Mouse (Mus musculus): ENCODE data around the gene Klk4. TPM values are rescaled to one million over a fixed set of nuclear protein-coding genes. Genes with fewer than 3 reads are reported as not detected.

Gene Klk4
- polyA plus RNA-seq, 1 experiment from 2014 or later, result not detected

- H3K36me3 ChIP-seq, result no peaks in the 10 kb centered on the region
- no peak overlapping the region for H3K9ac ChIP-seq
- no peak for ATAC-seq (ENCODE audit: low read depth)
- no peaks in the 10 kb centered on the region for H3K27me3 ChIP-seq
- no peak for DNase-seq
- 31% methylated on average over 3 of the region's 3 CpGs for WGBS (ENCODE audit: insufficient replicate concordance)
- H3K4me1 ChIP-seq (replicated peaks), result no peaks in the 10 kb centered on the region
- no peak overlapping the region for H3K4me2 ChIP-seq
- H3K4me3 ChIP-seq (replicated peaks), result no peak overlapping the region
- no peaks in the 10 kb centered on the region for H3K9me3 ChIP-seq (replicated peaks)
- no peak overlapping the region for H3K27ac ChIP-seq
Measured at GRCm38 (mm10) chr7:43920582-43920981, 39.6 kb downstream of the Klk4 start.

DNA sequence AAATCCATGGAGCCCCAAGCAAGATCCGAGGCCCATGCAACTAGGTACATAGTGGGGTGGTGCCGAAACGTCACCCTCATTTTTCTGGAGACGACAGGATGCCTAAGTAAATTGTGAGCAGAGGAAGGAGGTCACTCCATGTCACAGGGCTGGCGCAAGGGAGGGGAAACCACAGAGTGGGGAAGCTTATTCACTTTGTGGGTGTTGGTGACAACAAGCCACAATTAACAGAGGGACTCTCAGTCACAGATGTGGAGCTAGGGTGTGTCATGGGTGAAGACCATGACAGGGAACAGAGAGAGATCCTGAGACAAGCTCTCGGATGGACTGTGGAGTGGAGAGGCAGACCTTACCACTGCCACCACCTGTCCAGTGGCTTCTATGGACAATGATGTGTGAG lies 40.1 kb downstream of the Klk4 start:
- Histone ChIP-seq H3K4me3 (replicated peaks) (no peak overlapping the region), H3K27me3 (no peaks in the 10 kb centered on the region), H3K9me3 (replicated peaks) (no peaks in the 10 kb centered on the region), H3K4me1 (replicated peaks) (no peaks in the 10 kb centered on the region), H3K9ac (no peak overlapping the region), H3K27ac (no peak overlapping the region), H3K4me2 (no peak overlapping the region), H3K36me3 (no peaks in the 10 kb centered on the region)
- no peak for DNase-seq
- 50% methylated on average over 6 of the region's 6 CpGs for WGBS (ENCODE audit: insufficient replicate concordance)
- ATAC-seq (ENCODE audit: low read depth), result no peak

GRCm38 (mm10) chr7:43921941-43922340 lies 41.0 kb downstream of the Klk4 start:
- ATAC-seq (ENCODE audit: low read depth) (no peak), DNase-seq (no peak)
- Histone ChIP-seq H3K4me1 (replicated peaks) (no peaks in the 10 kb centered on the region), H3K4me3 (replicated peaks) (no peak overlapping the region), H3K4me2 (no peak overlapping the region), H3K27me3 (no peaks in the 10 kb centered on the region), H3K9ac (no peak overlapping the region), H3K36me3 (no peaks in the 10 kb centered on the region), H3K27ac (no peak overlapping the region), H3K9me3 (replicated peaks) (no peaks in the 10 kb centered on the region)
- WGBS (ENCODE audit: insufficient replicate concordance), result 53% methylated on average over 2 of the region's 2 CpGs

DNA sequence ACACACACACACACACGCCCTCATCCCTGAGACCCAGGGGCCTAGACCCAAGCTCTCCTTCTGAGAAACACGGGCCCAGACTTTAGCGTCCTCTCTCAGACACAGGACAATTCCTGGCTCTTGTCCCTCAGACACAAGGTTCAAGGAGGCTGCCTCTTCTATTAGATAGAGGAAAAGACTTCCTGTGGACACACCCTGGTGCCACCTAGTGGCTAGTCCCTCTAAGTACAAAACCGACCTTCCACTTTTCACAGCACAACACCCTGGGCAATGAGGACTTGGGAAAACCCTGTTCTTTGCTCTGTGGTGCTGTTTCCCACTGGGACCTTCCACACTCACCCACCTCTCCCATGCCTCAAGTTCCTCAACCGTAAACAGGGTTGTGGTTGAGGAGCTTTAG lies 45.0 kb downstream of the Klk4 start:
- no peaks in the 10 kb centered on the region for H3K36me3 ChIP-seq
- H3K27me3 ChIP-seq, result no peaks in the 10 kb centered on the region
- H3K4me3 ChIP-seq (replicated peaks), result no peak overlapping the region
- H3K9ac ChIP-seq, result no peak overlapping the region
- DNase-seq (no peak), ATAC-seq (ENCODE audit: low read depth) (no peak)
- no peaks in the 10 kb centered on the region for H3K9me3 ChIP-seq (replicated peaks)
- H3K27ac ChIP-seq, result no peak overlapping the region
- WGBS (ENCODE audit: insufficient replicate concordance), result 45% methylated on average over 5 of the region's 5 CpGs
- H3K4me1 ChIP-seq (replicated peaks), result no peaks in the 10 kb centered on the region
- no peak overlapping the region for H3K4me2 ChIP-seq

DNA sequence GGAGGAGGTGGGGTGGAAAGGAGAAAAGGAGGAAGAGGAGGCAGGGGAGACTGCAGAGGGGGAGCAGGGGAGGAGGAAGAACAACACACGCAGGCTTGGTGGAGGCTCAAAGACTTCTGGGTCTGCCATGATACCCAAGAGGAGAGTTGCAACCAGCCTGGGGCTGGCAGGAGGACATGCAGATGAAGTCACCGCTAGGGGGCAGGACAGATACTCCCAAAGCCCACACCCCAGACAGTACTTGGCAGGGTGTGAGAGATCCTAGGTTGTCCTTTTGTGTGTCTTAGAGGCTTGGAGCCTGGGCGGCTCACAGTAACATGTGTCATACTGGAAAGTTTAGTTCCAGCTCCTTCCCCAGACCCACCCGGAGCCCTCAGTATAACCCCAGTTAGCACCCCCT lies 47.6 kb downstream of the Klk4 start:
- Histone ChIP-seq H3K4me2 (no peak overlapping the region), H3K27ac (no peak overlapping the region), H3K4me3 (replicated peaks) (no peak overlapping the region), H3K36me3 (no peaks in the 10 kb centered on the region), H3K9ac (no peak overlapping the region), H3K9me3 (replicated peaks) (no peaks in the 10 kb centered on the region), H3K4me1 (replicated peaks) (no peaks in the 10 kb centered on the region), H3K27me3 (no peaks in the 10 kb centered on the region)
- DNase-seq (no peak), ATAC-seq (ENCODE audit: low read depth) (no peak)
- 44% methylated on average over 4 of the region's 4 CpGs for WGBS (ENCODE audit: insufficient replicate concordance)

DNA sequence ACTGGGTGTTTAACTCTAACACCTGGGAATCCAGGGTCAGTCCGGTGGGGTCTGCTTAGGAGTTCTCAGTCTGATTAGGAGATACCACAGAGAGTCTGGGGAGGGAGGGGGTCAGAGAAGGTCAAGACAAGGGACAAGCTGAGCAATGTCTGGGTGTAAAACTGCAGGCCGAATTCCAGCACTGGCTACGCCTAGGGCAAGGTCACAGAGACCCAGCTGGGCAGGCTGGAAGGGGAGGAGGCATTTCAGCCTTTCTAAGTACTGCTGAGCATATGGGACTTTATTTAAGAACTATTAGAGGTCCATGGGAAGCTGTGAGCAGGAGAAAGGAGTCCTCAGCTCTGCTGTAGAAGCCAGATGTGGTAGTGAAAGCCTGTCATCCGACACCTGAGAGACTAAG lies 51.4 kb downstream of the Klk4 start:
- Histone ChIP-seq H3K4me2 (no peak overlapping the region), H3K9ac (no peak overlapping the region), H3K27ac (no peak overlapping the region), H3K4me3 (replicated peaks) (no peak overlapping the region), H3K27me3 (no peaks in the 10 kb centered on the region), H3K36me3 (no peaks in the 10 kb centered on the region), H3K4me1 (replicated peaks) (no peaks in the 10 kb centered on the region), H3K9me3 (replicated peaks) (no peaks in the 10 kb centered on the region)
- ATAC-seq (ENCODE audit: low read depth), result no peak
- WGBS (ENCODE audit: insufficient replicate concordance), result 36% methylated on average over 4 of the region's 4 CpGs
- no peak for DNase-seq

GRCm38 (mm10) chr7:43933440-43933839 lies 52.5 kb downstream of the Klk4 start, which contains the start of gene Klk15:
Klk15 (plus strand) TSS chr7:43933740.
- Histone ChIP-seq H3K4me1 (replicated peaks) (no peaks in the 10 kb centered on the region), H3K4me3 (replicated peaks) (no peak within 1 kb of the TSS), H3K36me3 (no peaks in the 10 kb centered on the region), H3K27ac (no peak within 1 kb of the TSS), H3K9ac (no peak within 1 kb of the TSS), H3K4me2 (no peak within 1 kb of the TSS), H3K27me3 (no peaks in the 10 kb centered on the region), H3K9me3 (replicated peaks) (no peaks in the 10 kb centered on the region)
- ATAC-seq (ENCODE audit: low read depth) (no peak), DNase-seq (no peak)
- WGBS (ENCODE audit: insufficient replicate concordance), result 65% methylated on average over 3 of the region's 3 CpGs

DNA sequence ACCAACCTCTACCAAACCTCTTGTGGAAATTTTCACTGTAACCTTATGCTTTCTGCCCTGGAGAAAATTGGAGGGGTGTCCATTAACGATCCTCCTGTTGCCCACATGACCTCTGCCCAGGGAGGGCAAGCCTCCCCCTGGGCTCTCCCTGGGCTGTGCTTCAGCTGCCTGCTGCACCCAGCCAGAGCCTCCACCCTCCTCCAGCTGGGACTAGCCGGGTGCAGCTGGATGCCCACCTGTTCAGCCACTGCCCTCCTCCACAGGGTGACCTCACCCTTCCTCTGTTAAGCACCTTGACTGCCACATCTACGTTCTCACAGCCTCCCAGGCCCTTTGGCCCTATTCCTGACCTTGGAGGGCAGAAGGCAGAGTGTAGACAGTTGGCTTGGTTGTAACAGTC lies 53.8 kb downstream of the Klk4 start:
- DNase-seq, result no peak
- 35% methylated on average over 3 of the region's 3 CpGs for WGBS (ENCODE audit: insufficient replicate concordance)
- no peaks in the 10 kb centered on the region for H3K36me3 ChIP-seq

More for the DNA sequence above, 53.8 kb downstream of the Klk4 start:
- no peak overlapping the region for H3K9ac ChIP-seq
- H3K4me2 ChIP-seq, result no peak overlapping the region
- H3K9me3 ChIP-seq (replicated peaks), result no peaks in the 10 kb centered on the region
- no peaks in the 10 kb centered on the region for H3K4me1 ChIP-seq (replicated peaks)
- H3K27me3 ChIP-seq, result no peaks in the 10 kb centered on the region
- H3K4me3 ChIP-seq (replicated peaks), result no peak overlapping the region
- H3K27ac ChIP-seq, result no peak overlapping the region
- no peak for ATAC-seq (ENCODE audit: low read depth)

Other genes with a start within 250 kb of the Klk4 start
- not detected in 2 replicates for gene Ceacam18, start 246.5 kb upstream of the Klk4 start, polyA plus RNA-seq (2015; fragmentation: Nextera tagmentation; extraction: Ambion mirVana)
- 1.6 and 1.9 TPM in 2 replicates for gene Siglece, start 221.0 kb upstream of the Klk4 start, polyA plus RNA-seq (2015; fragmentation: Nextera tagmentation; extraction: Ambion mirVana)
- gene Ctu1, start 209.1 kb upstream of the Klk4 start, polyA plus RNA-seq (2015; fragmentation: Nextera tagmentation; extraction: Ambion mirVana), result 5.2 and 5.3 TPM in 2 replicates
- gene Klk14, start 190.7 kb upstream of the Klk4 start, polyA plus RNA-seq (2015; fragmentation: Nextera tagmentation; extraction: Ambion mirVana), result not detected in 2 replicates
- not detected in 2 replicates for gene Klk13, start 168.6 kb upstream of the Klk4 start, polyA plus RNA-seq (2015; fragmentation: Nextera tagmentation; extraction: Ambion mirVana)
- gene Klk12, start 112.3 kb upstream of the Klk4 start, polyA plus RNA-seq (2015; fragmentation: Nextera tagmentation; extraction: Ambion mirVana), result not detected in 2 replicates
- gene Klk11, start 106.6 kb upstream of the Klk4 start, polyA plus RNA-seq (2015; fragmentation: Nextera tagmentation; extraction: Ambion mirVana), result not detected in 2 replicates
- gene Klk10, start 100.1 kb upstream of the Klk4 start, polyA plus RNA-seq (2015; fragmentation: Nextera tagmentation; extraction: Ambion mirVana), result not detected in 2 replicates
- gene Klk9, start 89.3 kb upstream of the Klk4 start, polyA plus RNA-seq (2015; fragmentation: Nextera tagmentation; extraction: Ambion mirVana), result not detected in 2 replicates
- 9.3 and 11.1 TPM in 2 replicates for gene Klk8, start 83.6 kb upstream of the Klk4 start, polyA plus RNA-seq (2015; fragmentation: Nextera tagmentation; extraction: Ambion mirVana)
- not detected in 2 replicates for gene Klk7, start 69.9 kb upstream of the Klk4 start, polyA plus RNA-seq (2015; fragmentation: Nextera tagmentation; extraction: Ambion mirVana)
- not detected in 2 replicates for gene Klk6, start 56.7 kb upstream of the Klk4 start, polyA plus RNA-seq (2015; fragmentation: Nextera tagmentation; extraction: Ambion mirVana)
- gene Klk5, start 39.2 kb upstream of the Klk4 start, polyA plus RNA-seq (2015; fragmentation: Nextera tagmentation; extraction: Ambion mirVana), result not detected in 2 replicates
- gene Klk15, start 52.6 kb downstream of the Klk4 start, polyA plus RNA-seq (2015; fragmentation: Nextera tagmentation; extraction: Ambion mirVana), result not detected in 2 replicates
- not detected in 2 replicates for gene Klk1b8, start 69.5 kb downstream of the Klk4 start, polyA plus RNA-seq (2015; fragmentation: Nextera tagmentation; extraction: Ambion mirVana)
- not detected in 2 replicates for gene Klk1b1, start 85.6 kb downstream of the Klk4 start, polyA plus RNA-seq (2015; fragmentation: Nextera tagmentation; extraction: Ambion mirVana)
- gene Klk1b9, start 94.9 kb downstream of the Klk4 start, polyA plus RNA-seq (2015; fragmentation: Nextera tagmentation; extraction: Ambion mirVana), result not detected in 2 replicates
- gene Klk1b11, start 114.7 kb downstream of the Klk4 start, polyA plus RNA-seq (2015; fragmentation: Nextera tagmentation; extraction: Ambion mirVana), result not detected in 2 replicates
- gene Klk1b26, start 131.0 kb downstream of the Klk4 start, polyA plus RNA-seq (2015; fragmentation: Nextera tagmentation; extraction: Ambion mirVana), result not detected in 2 replicates
- not detected in 2 replicates for gene Klk1b27, start 171.1 kb downstream of the Klk4 start, polyA plus RNA-seq (2015; fragmentation: Nextera tagmentation; extraction: Ambion mirVana)
- not detected in 2 replicates for gene Klk1b21, start 221.2 kb downstream of the Klk4 start, polyA plus RNA-seq (2015; fragmentation: Nextera tagmentation; extraction: Ambion mirVana)
- gene Klk1b22, start 231.5 kb downstream of the Klk4 start, polyA plus RNA-seq (2015; fragmentation: Nextera tagmentation; extraction: Ambion mirVana), result not detected in 2 replicates

Measured in liver, embryonic 13.5 days (tissue).